Mouse (Mus musculus) adipocyte (in vitro differentiated cells): ENCODE measurements at regions not wholly inside any gene's neighbourhood (a gene's known extent, or its start where the extent isn't known, plus 50 kb on each side); places are given as distances from the start of the nearest gene placed in this dataset.

Experiments
- DNase-seq: peaks from one replicate; pipeline ENCODE4 v3.0.0-alpha.2; 2016; ENCODE audit warnings: low spot score

DNA sequence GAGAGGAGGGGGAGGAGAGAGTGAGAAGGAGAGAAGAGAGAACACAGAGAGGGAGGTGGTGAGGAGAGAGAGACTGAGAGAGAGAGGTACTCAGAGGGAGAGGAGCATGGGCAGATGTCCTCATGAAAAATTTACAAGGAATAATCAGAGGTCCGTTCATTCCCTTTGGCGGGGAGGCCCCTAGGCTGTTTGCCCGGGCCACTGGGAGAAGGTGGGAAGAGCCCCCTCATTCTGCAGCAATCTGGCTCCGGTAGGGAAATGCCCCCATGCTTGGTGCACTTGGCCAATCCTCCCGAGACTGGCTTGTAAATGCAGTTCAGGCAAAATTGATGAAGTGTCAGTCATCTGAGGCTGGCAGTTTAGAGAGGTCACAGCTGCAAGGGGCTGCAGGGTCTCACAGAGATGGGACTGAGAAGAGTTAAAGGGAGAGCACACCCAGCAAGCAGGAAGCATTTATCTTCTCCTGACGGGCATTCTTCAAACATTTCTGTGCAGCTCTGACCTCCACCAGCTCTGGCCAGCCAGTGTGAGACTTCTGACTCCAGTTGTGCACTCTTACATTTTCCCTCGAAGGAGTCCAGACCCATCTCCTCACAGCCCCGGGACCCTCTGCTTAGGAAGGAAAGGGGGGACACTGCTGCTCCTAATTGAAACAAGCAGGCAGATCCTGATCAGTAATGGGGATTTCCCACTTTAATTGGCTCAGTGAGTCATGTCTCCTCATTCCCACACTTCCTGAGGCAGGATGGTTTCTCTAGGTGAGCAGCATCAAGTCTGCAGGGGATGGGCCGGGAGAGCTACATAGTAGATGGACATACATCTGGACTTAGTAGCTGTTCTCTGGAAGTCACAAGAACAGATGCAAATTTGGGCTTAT is 65.5 kb downstream of the Cmpk2 start:
- DNase-seq = no peak

- DNase-seq = no peak
Observed at GRCm38 (mm10) chr12:26533641-26534151, 64.7 kb downstream of the Cmpk2 start.

GRCm38 (mm10) chr12:26532823-26533640 is 64.0 kb downstream of the Cmpk2 start:
- DNase-seq = peak; percentile 45

- no peak for DNase-seq
Observed at GRCm38 (mm10) chr12:26532076-26532475, 63.1 kb downstream of the Cmpk2 start.
